Comparison of ENCODE assay signal across 9 mouse cellular contexts in the genomic region with DNA sequence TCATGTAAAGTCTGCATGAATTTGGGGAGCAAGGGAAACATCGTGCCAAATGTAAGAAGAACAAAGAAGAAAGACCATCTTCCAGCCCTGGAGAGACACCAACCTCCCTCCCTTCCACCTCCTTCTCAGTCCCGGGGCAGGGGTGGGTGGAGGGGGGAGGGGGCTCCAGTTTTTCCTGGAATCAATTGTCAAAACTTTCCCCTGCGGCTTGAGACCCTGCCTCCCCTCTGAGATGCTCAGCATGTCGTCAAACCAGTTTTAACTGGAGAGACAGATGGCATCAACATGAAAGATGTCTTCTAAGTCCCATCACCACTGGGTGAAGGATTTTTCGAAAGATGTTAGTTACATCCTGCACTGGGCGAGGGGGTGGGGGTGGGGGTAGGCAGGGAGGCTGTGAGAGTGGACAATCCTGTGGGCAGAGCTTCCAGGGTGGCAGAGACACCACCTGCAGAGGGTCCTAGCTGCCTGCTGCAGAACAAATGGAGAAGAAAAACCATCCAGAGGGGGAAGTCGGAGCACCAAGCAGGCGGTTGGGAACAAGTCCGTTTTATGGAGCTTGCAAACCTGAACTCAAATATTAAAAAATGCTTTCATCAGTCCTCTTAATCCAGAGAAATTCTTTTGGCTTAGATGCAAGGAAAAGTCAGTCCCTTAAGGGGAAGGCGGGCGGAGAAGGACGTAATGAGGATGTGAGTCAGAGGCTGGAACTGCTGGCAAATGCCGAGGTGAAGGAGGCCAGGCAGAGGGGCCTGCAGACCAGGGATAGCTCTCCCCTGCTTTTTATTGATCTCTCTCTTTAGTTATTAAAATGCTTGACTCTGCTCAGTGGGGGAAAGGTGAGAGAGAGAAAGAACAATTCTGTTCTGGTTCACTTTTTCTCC.
DNase-seq lines count a peak whose midpoint lies in the region; ATAC-seq lines count a peak whose summit lies in the region.
"Had no signal": no experiment of that assay in that cellular context is flagged by ENCODE, and none has a peak within 500 bp of the region (broad histone marks: within the 10 kb centered on the region; RNA-seq: fewer than 3 reads in every experiment).

No protein-coding gene starts in this region.

- H3K27me3 ChIP-seq in hindbrain, embryonic 16.5 days (replicated peaks; ENCODE audit: control insufficient read depth, insufficient read depth, low read length), result no peaks in the 10 kb centered on the region

- H3K9ac ChIP-seq in hindbrain, embryonic 16.5 days (ENCODE audit: low read depth, low read length), result no peak overlapping the region
- H3K9ac ChIP-seq: liver, embryonic 14.5 days had no signal

- H3K4me3 ChIP-seq in hindbrain, embryonic 16.5 days (ENCODE audit: low read length), result no peak overlapping the region

- DNase-seq in ovary, postnatal 14 days (ENCODE audit: low spot score), result peak; percentile 39
- no peak for DNase-seq in ovary, postnatal 36 days (ENCODE audit: low spot score)
- peak; percentile 87 for DNase-seq in fibroblast of lung, adult 2 months (ENCODE audit: low read depth)
- peak; percentile 4 for DNase-seq in retina, embryonic 14.5 days (ENCODE audit: low spot score)
- no peak for DNase-seq in cerebellum, adult 8-10 months
- no peak for DNase-seq in layer of hippocampus, adult 11-12 months (ENCODE audit: low spot score)
- DNase-seq in right cerebral cortex, adult 18-20 months, result no peak

- WGBS in hindbrain, embryonic 16.5 days, result 26% methylated on average over 13 of the region's 13 CpGs

- no peaks in the 10 kb centered on the region for H3K36me3 ChIP-seq in hindbrain, embryonic 16.5 days (ENCODE audit: control insufficient read depth, insufficient read depth, low read length)

- ATAC-seq in hindbrain, embryonic 16.5 days, result no peak

- H3K4me2 ChIP-seq in hindbrain, embryonic 16.5 days (ENCODE audit: low read length), result no peak overlapping the region

- H3K9me3 ChIP-seq in hindbrain, embryonic 16.5 days (ENCODE audit: control insufficient read depth, low read length), result no peaks in the 10 kb centered on the region

- peaks cover 9% of the 10 kb centered on the region for H3K4me1 ChIP-seq in hindbrain, embryonic 16.5 days (ENCODE audit: control insufficient read depth, insufficient read depth, low read depth, low read length)

- H3K27ac ChIP-seq in hindbrain, embryonic 16.5 days (ENCODE audit: low read depth, low read length), result peak overlapping the region; percentile 29
- H3K27ac ChIP-seq: liver, embryonic 14.5 days had no signal

Comparison
In these comparisons a context has a peak if more than half of its experiments do, and no peak if none do; other contexts are left out.
1. DNase-seq: peak in ovary, postnatal 14 days (single experiment), fibroblast of lung, adult 2 months (single experiment) and retina, embryonic 14.5 days (single experiment); none in ovary, postnatal 36 days (single experiment), cerebellum, adult 8-10 months (single experiment), layer of hippocampus, adult 11-12 months (single experiment) and right cerebral cortex, adult 18-20 months (single experiment).